ENCODE assay signal across 11 mouse cellular contexts in the genomic region with DNA sequence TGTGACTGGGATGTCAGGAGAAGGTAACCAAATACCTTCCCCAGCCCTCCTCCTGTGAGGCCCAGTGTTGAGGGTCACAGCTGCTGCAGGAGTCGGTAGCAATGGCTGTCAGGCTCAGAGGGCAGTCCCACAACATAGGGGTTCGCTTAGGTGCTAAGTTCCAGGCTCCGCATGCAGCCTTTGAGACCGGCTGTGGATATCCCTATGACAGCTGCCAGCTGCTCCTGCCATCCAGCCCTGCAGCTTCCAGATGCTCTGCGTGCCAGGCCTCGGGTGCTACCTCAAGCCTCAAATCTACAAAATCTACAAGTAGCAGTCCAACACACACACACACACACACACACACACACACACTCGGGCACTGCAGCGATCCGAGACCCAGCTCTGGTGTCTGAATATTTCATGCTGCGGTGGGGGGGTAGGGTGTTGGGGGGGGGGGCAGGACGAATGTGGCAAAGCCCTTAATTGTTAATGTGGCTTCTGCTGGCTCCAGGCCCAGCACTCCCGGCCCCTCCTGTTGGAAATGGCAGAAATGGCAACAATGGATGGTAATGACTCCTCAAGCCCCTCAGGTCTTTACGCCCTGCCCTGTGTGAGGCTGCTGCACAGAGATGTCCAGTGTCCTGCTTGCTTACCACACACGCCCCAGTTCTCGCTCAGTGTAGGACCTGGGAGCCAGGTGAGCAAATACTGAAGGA. TPM values are rescaled to one million over a fixed set of nuclear protein-coding genes. Genes with fewer than 3 reads are reported as not detected.
A peak's percentile ranks its signal among the peaks of the same experiment; 100 is the strongest.
DNase-seq lines count a peak whose midpoint lies in the region; ATAC-seq and TF ChIP-seq lines count a peak whose summit lies in the region.
"Had no signal": no experiment of that assay in that cellular context is flagged by ENCODE, and none has a peak within 500 bp of the region (broad histone marks: within the 10 kb centered on the region; RNA-seq: fewer than 3 reads in every experiment).

No protein-coding gene starts in this region.

- 25% methylated on average over 15 of the region's 15 CpGs for WGBS in forebrain, embryonic 14.5 days
- WGBS in limb, embryonic 14.5 days, result 30% methylated on average over 15 of the region's 15 CpGs

- no peak for ATAC-seq in forebrain, embryonic 14.5 days
- no peak for ATAC-seq in limb, embryonic 14.5 days (ENCODE audit: low FRiP score, low read depth)
- ATAC-seq in inflammation-experienced regulatory T-cells, adult 6 months, result no peak
- ATAC-seq: Patski had no signal

- H3K9ac ChIP-seq in forebrain, embryonic 14.5 days (ENCODE audit: low read length), result 0 out of 2 replicates have a peak overlapping the region, but pooled peaks have one; percentile 21
- H3K9ac ChIP-seq in limb, embryonic 14.5 days (ENCODE audit: low read depth, low read length, severe bottlenecking), result no peak overlapping the region
- H3K9ac ChIP-seq: liver, embryonic 15.5 days had no signal

- peaks cover 68% of the 10 kb centered on the region for H3K27me3 ChIP-seq in E14TG2a.4 (ENCODE audit: insufficient read depth, low read length)
- H3K27me3 ChIP-seq in forebrain, embryonic 14.5 days (replicated peaks; ENCODE audit: control insufficient read depth, insufficient read depth, low read length), result no peaks in the 10 kb centered on the region
- no peaks in the 10 kb centered on the region for H3K27me3 ChIP-seq in limb, embryonic 14.5 days (ENCODE audit: control insufficient read depth, insufficient read depth, low read length)
- H3K27me3 ChIP-seq: Patski had no signal

- peak; percentile 64 for DNase-seq in cerebellum, adult 11-12 months
- DNase-seq in cerebellum, postnatal 4 days (ENCODE audit: low spot score in 2 of 2), result no peak
- DNase-seq in forebrain, embryonic 14.5 days (ENCODE audit: low spot score), result peak; percentile 53
- DNase-seq in limb, embryonic 14.5 days (ENCODE audit: low spot score), result peak; percentile 35
- no peak for DNase-seq in heart, postnatal 10 days
- no peak for DNase-seq in thymus, postnatal 36 days

- peak overlapping the region; percentile 39; the same call in 1 of the 2 replicates for H3K4me3 ChIP-seq in E14TG2a.4 (replicated peaks; ENCODE audit: low read length)
- no peak overlapping the region for H3K4me3 ChIP-seq in forebrain, embryonic 14.5 days (ENCODE audit: low read depth, low read length)
- no peak overlapping the region for H3K4me3 ChIP-seq in limb, embryonic 14.5 days (replicated peaks; ENCODE audit: low read length)
- H3K4me3 ChIP-seq: liver, embryonic 15.5 days had no signal

- H3K4me1 ChIP-seq in E14TG2a.4 (replicated peaks; ENCODE audit: low read depth, low read length), result peaks cover 56% of the 10 kb centered on the region
- H3K4me1 ChIP-seq in forebrain, embryonic 14.5 days (ENCODE audit: control insufficient read depth, insufficient read depth, low read length), result peaks cover 33% of the 10 kb centered on the region
- H3K4me1 ChIP-seq in limb, embryonic 14.5 days (ENCODE audit: control insufficient read depth, insufficient read depth, low read length), result peaks cover 30% of the 10 kb centered on the region

- TF ChIP-seq CTCF in E14TG2a.4 (conservative IDR thresholded peaks at IDR 0.05; ENCODE audit: low read length), result no peak

- intact Hi-C loops in heart, postnatal 10 days (cut with DNase I), result no loop called here

- peak overlapping the region; percentile 55; the same call in 1 of the 2 replicates for H3K27ac ChIP-seq in forebrain, embryonic 14.5 days (ENCODE audit: low read depth, low read length)
- H3K27ac ChIP-seq in limb, embryonic 14.5 days (replicated peaks; ENCODE audit: low read depth, low read length), result no peak overlapping the region
- H3K27ac ChIP-seq: liver, embryonic 15.5 days had no signal

- peaks cover 6% of the 10 kb centered on the region for H3K36me3 ChIP-seq in E14TG2a.4 (ENCODE audit: insufficient read depth, low read length)
- H3K36me3 ChIP-seq in forebrain, embryonic 14.5 days (ENCODE audit: control insufficient read depth, insufficient read depth, low read length), result no peaks in the 10 kb centered on the region
- H3K36me3 ChIP-seq in limb, embryonic 14.5 days (ENCODE audit: control insufficient read depth, insufficient read depth, low read length), result no peaks in the 10 kb centered on the region
- H3K36me3 ChIP-seq: liver, embryonic 15.5 days had no signal

- no peaks in the 10 kb centered on the region for H3K9me3 ChIP-seq in E14TG2a.4 (ENCODE audit: low read length)
- H3K9me3 ChIP-seq in forebrain, embryonic 14.5 days (replicated peaks; ENCODE audit: control insufficient read depth, low read length), result no peaks in the 10 kb centered on the region
- H3K9me3 ChIP-seq in limb, embryonic 14.5 days (ENCODE audit: control insufficient read depth, low read length), result no peaks in the 10 kb centered on the region
- H3K9me3 ChIP-seq: liver, embryonic 15.5 days had no signal

- no peak for TF ChIP-seq POLR2A in limb, embryonic 14.5 days (IDR thresholded peaks at IDR 0.05; ENCODE audit: borderline replicate concordance, extremely low read depth, insufficient read depth, insufficient read length)

- H3K4me2 ChIP-seq in forebrain, embryonic 14.5 days (ENCODE audit: low read length), result peak overlapping the region; percentile 80
- peak overlapping the region; percentile 36; the same call in 1 of the 2 replicates for H3K4me2 ChIP-seq in limb, embryonic 14.5 days (replicated peaks; ENCODE audit: low read depth, low read length, severe bottlenecking)
- H3K4me2 ChIP-seq: liver, embryonic 15.5 days had no signal

RNA-seq across cellular contexts. Expression of a gene that starts 3.1 kb away (rescaled TPM):
- 13.6 and 14.5 TPM in 2 replicates for polyA plus RNA-seq in forebrain, embryonic 14.5 days (2014; fragmentation: Nextera tagmentation; extraction: Ambion mirVana)
- 9.9 and 13.1 TPM in 2 replicates for polyA plus RNA-seq in limb, embryonic 14.5 days (2012; rRNA removed)
- 6.1 and 6.4 TPM in 2 replicates for polyA plus RNA-seq in limb, embryonic 14.5 days (2014; fragmentation: Nextera tagmentation; extraction: Ambion mirVana)
- 10 to 100 TPM; 32.8 to 34.4 TPM for total RNA-seq in heart, postnatal 10 days (2021)
- polyA plus RNA-seq in inflammation-experienced regulatory T-cells, adult 6 months (2017; shearing (Covaris generic)), result under 1 TPM; 0.21 to 0.33 (median 0.28) TPM

RNA-seq across cellular contexts. Expression of a gene that starts 27.7 kb away (rescaled TPM):
- 1.0 and 1.4 TPM in 2 replicates for polyA plus RNA-seq in forebrain, embryonic 14.5 days (2014; fragmentation: Nextera tagmentation; extraction: Ambion mirVana)
- 2.7 and 3.0 TPM in 2 replicates for polyA plus RNA-seq in limb, embryonic 14.5 days (2012; rRNA removed)
- 0.58 and 1.5 TPM in 2 replicates for polyA plus RNA-seq in limb, embryonic 14.5 days (2014; fragmentation: Nextera tagmentation; extraction: Ambion mirVana)
- 1 to 10 TPM; 1.5 to 3.2 TPM for total RNA-seq in heart, postnatal 10 days (2021)
- not detected for polyA plus RNA-seq in inflammation-experienced regulatory T-cells, adult 6 months (2017; shearing (Covaris generic))
- total RNA-seq: neutrophil, adult 5-6 weeks had no signal

RNA-seq across cellular contexts. Expression of a gene that starts 55.8 kb away (rescaled TPM):
- polyA plus RNA-seq in forebrain, embryonic 14.5 days (2014; fragmentation: Nextera tagmentation; extraction: Ambion mirVana), result 10.9 and 14.3 TPM in 2 replicates
- polyA plus RNA-seq in limb, embryonic 14.5 days (2012; rRNA removed), result 24.8 and 30.8 TPM in 2 replicates
- 6.4 and 6.6 TPM in 2 replicates for polyA plus RNA-seq in limb, embryonic 14.5 days (2014; fragmentation: Nextera tagmentation; extraction: Ambion mirVana)
- 1 to 10 TPM in 1 of 2 experiments, under 1 TPM in 1; 0.69 to 2.3 TPM for total RNA-seq in heart, postnatal 10 days (2021)
- not detected for polyA plus RNA-seq in inflammation-experienced regulatory T-cells, adult 6 months (2017; shearing (Covaris generic))
- total RNA-seq: neutrophil, adult 5-6 weeks had no signal

Comparison
In these comparisons a context has a peak if more than half of its experiments do, and no peak if none do; other contexts are left out.
1. DNase-seq: peak in cerebellum, adult 11-12 months (single experiment), forebrain, embryonic 14.5 days (single experiment) and limb, embryonic 14.5 days (single experiment); none in cerebellum, postnatal 4 days (0 of 2), heart, postnatal 10 days (0 of 2) and thymus, postnatal 36 days (0 of 2).
2. RNA of a gene that starts 3.1 kb away (polyA plus RNA-seq): 13.6 to 14.5 TPM in forebrain, embryonic 14.5 days and 6.1 to 13.1 TPM in limb, embryonic 14.5 days; 0.21 to 0.33 TPM in inflammation-experienced regulatory T-cells, adult 6 months; every median in the first group is over 4 times any median in the second.
3. RNA of a gene that starts 55.8 kb away (polyA plus RNA-seq): 6.4 to 30.8 TPM in limb, embryonic 14.5 days and 10.9 to 14.3 TPM in forebrain, embryonic 14.5 days; not detected in inflammation-experienced regulatory T-cells, adult 6 months; every median in the first group is over 4 times any median in the second.